Mouse (Mus musculus) forebrain, embryonic 12.5 days (tissue): ENCODE results near the gene Acr. TPM values are rescaled to one million over a fixed set of nuclear protein-coding genes. Genes with fewer than 3 reads are reported as not detected.

Source experiments
- ATAC-seq: fragments of 200-750 bp; cut with Nextera tagmentation; 2 replicates; pipeline ENCODE4 v1.8.0; 2017; ENCODE audit warnings: moderate TSS enrichment; ENCODE audit not compliant: low FRiP score
- H3K27ac ChIP-seq: fragments of 300-500 bp; sonication (generic); 2 replicates; pipeline ENCODE4 v1.5.1; 2016; ENCODE audit warnings: mild to moderate bottlenecking
- H3K27me3 ChIP-seq: fragments of 300-500 bp; sonication (generic); 2 replicates; pipeline ENCODE4 v1.6.1; 2016; ENCODE audit warnings: mild to moderate bottlenecking
- H3K36me3 ChIP-seq: fragments of 300-500 bp; sonication (generic); replicated peaks from 2 replicates; pipeline ENCODE4 v1.6.1; 2016; ENCODE audit warnings: mild to moderate bottlenecking
- H3K4me1 ChIP-seq: fragments of 300-500 bp; sonication (generic); 2 replicates; pipeline ENCODE4 v1.6.1; 2016
- H3K4me2 ChIP-seq: fragments of 300-500 bp; sonication (generic); 2 replicates; pipeline ENCODE4 v1.6.1; 2016; ENCODE audit warnings: mild to moderate bottlenecking, moderate library complexity
- H3K4me3 ChIP-seq: fragments of 300-500 bp; sonication (generic); replicated peaks from 2 replicates; pipeline ENCODE4 v1.5.1; 2016; ENCODE audit warnings: mild to moderate bottlenecking
- H3K9ac ChIP-seq: fragments of 300-500 bp; sonication (generic); 2 replicates; pipeline ENCODE4 v1.6.1; 2016; ENCODE audit warnings: mild to moderate bottlenecking
- H3K9me3 ChIP-seq: fragments of 300-500 bp; sonication (generic); 2 replicates; pipeline ENCODE4 v1.6.1; 2016
- WGBS: fragments of 180-500 bp; shearing (Covaris S2); methylation state at CpG from one replicate; pipeline ENCODE4 v1.1.7; 2016; 5-methylcytosine and 5-hydroxymethylcytosine counted together
- polyA plus RNA-seq: library from polyadenylated mRNA; unstranded; fragments of >200 nt; fragmentation: Nextera tagmentation; extraction: Ambion mirVana; gene quantifications from 2 replicates; pipeline ENCODE4 v1.2.1, GENCODE M21; 2016

Gene Acr
- polyA plus RNA-seq, 1 experiment from 2014 or later, result 1.5 TPM

- Histone ChIP-seq H3K4me3 (no peak overlapping the region), H3K9ac (no peak overlapping the region), H3K36me3 (peaks cover 11% of the 10 kb centered on the region; the same call in 1 of the 2 replicates), H3K27me3 (peaks cover 51% of the 10 kb centered on the region), H3K27ac (no peak overlapping the region), H3K4me2 (no peak overlapping the region), H3K4me1 (peaks cover 27% of the 10 kb centered on the region), H3K9me3 (no peaks in the 10 kb centered on the region)
- 80% methylated on average over 1 of the region's 1 CpGs for WGBS
- no peak for ATAC-seq
These were observed 16.4 kb upstream of the Acr start for GRCm38 (mm10) chr15:89551733-89552132.

- Histone ChIP-seq H3K27me3 (peaks cover 49% of the 10 kb centered on the region), H3K36me3 (no peaks in the 10 kb centered on the region), H3K9ac (no peak overlapping the region), H3K9me3 (no peaks in the 10 kb centered on the region), H3K4me2 (no peak overlapping the region), H3K27ac (no peak overlapping the region), H3K4me3 (no peak overlapping the region), H3K4me1 (peaks cover 24% of the 10 kb centered on the region)
- WGBS, result 94% methylated on average over 6 of the region's 6 CpGs
- no peak for ATAC-seq
These were observed 12.5 kb upstream of the Acr start for GRCm38 (mm10) chr15:89555591-89555990.

- peak; percentile 67 for ATAC-seq
- Histone ChIP-seq H3K9me3 (no peaks in the 10 kb centered on the region), H3K4me2 (peak overlapping the region; percentile 32), H3K9ac (0 out of 2 replicates have a peak overlapping the region, but pooled peaks have one; percentile 21), H3K27me3 (peaks cover 49% of the 10 kb centered on the region), H3K4me3 (peak overlapping the region; percentile 11; the same call in 1 of the 2 replicates), H3K4me1 (peaks cover 24% of the 10 kb centered on the region), H3K27ac (no peak overlapping the region), H3K36me3 (no peaks in the 10 kb centered on the region)
- WGBS, result 21% methylated on average over 23 of the region's 23 CpGs
These were observed 11.5 kb upstream of the Acr start for GRCm38 (mm10) chr15:89556401-89557178.

- Histone ChIP-seq H3K27me3 (peaks cover 49% of the 10 kb centered on the region), H3K36me3 (no peaks in the 10 kb centered on the region), H3K9me3 (no peaks in the 10 kb centered on the region), H3K9ac (0 out of 2 replicates have a peak overlapping the region, but pooled peaks have one; percentile 21), H3K4me3 (peak overlapping the region; percentile 23), H3K4me2 (peak overlapping the region; percentile 37), H3K27ac (no peak overlapping the region), H3K4me1 (peaks cover 24% of the 10 kb centered on the region)
- no peak for ATAC-seq
- WGBS, result 9% methylated on average over 38 of the region's 40 CpGs
These were observed 10.7 kb upstream of the Acr start for GRCm38 (mm10) chr15:89557179-89557995.

GRCm38 (mm10) chr15:89557996-89558390 lies 10.1 kb upstream of the Acr start:
- H3K27me3 ChIP-seq, result peaks cover 49% of the 10 kb centered on the region
- WGBS, result 1% methylated on average over 34 of the region's 34 CpGs
- H3K36me3 ChIP-seq, result no peaks in the 10 kb centered on the region
- ATAC-seq, result no peak
- 0 out of 2 replicates have a peak overlapping the region, but pooled peaks have one; percentile 14 for H3K9ac ChIP-seq
- peak overlapping the region; percentile 37 for H3K4me2 ChIP-seq
- H3K4me3 ChIP-seq, result peak overlapping the region; percentile 23
- no peak overlapping the region for H3K27ac ChIP-seq
- no peaks in the 10 kb centered on the region for H3K9me3 ChIP-seq
- H3K4me1 ChIP-seq, result peaks cover 24% of the 10 kb centered on the region

DNA sequence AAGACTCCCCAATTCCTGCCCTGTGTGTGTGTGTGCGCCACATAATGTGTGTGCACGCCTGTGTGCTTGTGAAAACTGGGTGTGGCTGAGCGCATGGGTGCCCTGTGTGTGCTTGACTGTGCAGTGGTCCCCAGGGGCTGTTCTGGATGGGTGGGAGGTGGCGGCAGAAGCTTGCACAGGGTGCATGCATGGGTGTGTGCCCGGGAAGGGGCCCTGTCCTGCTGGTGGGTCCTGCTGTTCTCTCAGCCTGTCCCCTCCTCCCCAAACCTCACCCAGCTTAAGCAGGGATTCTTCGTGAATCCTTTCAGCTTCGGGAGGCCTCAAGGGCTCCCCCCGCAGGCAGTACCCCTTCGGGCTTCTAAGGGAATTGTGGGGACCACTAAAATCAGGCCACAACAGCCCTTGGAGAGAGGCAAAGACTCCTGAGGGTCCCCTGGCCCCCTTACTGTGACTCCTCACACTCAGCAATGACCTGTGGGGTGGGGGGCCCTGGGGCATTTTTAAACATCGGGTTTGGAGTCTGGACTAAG lies 8.9 kb upstream of the Acr start:
- no peak overlapping the region for H3K27ac ChIP-seq
- no peak overlapping the region for H3K4me2 ChIP-seq
- peaks cover 24% of the 10 kb centered on the region for H3K4me1 ChIP-seq
- no peak overlapping the region for H3K4me3 ChIP-seq
- peaks cover 49% of the 10 kb centered on the region for H3K27me3 ChIP-seq
- ATAC-seq, result no peak
- no peak overlapping the region for H3K9ac ChIP-seq
- 41% methylated on average over 10 of the region's 10 CpGs for WGBS
- H3K36me3 ChIP-seq, result no peaks in the 10 kb centered on the region
- H3K9me3 ChIP-seq, result no peaks in the 10 kb centered on the region

DNA sequence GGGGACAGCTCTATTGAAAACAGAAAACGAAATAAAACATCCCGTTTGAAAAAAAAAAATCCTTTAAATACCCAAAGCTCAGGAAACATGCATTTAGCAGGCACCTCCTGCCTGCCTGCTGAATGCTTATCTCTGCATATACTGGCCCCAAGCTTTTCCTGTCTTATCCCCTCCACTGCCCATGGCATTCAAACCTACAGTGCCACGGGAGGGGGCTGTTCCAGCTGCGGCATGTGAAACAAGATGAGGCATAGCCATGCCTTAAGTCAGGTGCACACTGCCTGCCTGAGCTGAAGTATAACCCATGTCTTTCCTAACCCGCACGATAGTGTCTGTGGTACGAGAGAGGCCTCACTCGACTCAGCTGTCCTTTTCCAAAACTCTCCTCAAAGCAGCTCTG lies 4.0 kb downstream of the Acr start:
- WGBS, result 76% methylated on average over 8 of the region's 8 CpGs
- no peaks in the 10 kb centered on the region for H3K9me3 ChIP-seq
- ATAC-seq, result no peak
- H3K27me3 ChIP-seq, result no peaks in the 10 kb centered on the region
- H3K36me3 ChIP-seq, result no peaks in the 10 kb centered on the region
- H3K4me1 ChIP-seq, result no peaks in the 10 kb centered on the region
- no peak overlapping the region for H3K27ac ChIP-seq
- H3K4me3 ChIP-seq, result no peak overlapping the region
- no peak overlapping the region for H3K9ac ChIP-seq
- H3K4me2 ChIP-seq, result no peak overlapping the region

DNA sequence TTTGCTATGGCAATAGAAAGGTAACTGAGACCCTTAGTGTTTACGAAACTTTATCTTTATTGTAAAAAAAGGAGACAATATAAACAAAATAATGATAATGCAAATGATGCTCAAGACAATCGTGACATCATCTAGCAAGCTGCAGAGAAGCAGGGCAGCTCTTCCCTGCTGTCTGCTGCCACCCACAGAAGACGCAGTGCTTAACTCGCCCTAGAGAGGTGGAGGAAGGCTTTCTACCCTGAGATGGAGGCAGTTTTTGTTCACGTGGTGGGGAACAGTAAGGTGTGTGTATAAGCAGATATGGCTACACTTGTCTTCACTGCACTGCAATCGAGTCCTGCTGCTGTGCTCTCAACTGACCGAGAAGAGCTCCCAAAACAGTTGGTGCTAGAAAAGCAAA lies 14.4 kb downstream of the Acr start:
- H3K27ac ChIP-seq, result no peak overlapping the region
- no peaks in the 10 kb centered on the region for H3K27me3 ChIP-seq
- WGBS, result 88% methylated on average over 7 of the region's 7 CpGs
- no peaks in the 10 kb centered on the region for H3K4me1 ChIP-seq
- H3K9me3 ChIP-seq, result no peaks in the 10 kb centered on the region
- H3K4me3 ChIP-seq, result no peak overlapping the region
- no peak for ATAC-seq
- no peak overlapping the region for H3K4me2 ChIP-seq
- no peak overlapping the region for H3K9ac ChIP-seq
- peaks cover 43% of the 10 kb centered on the region for H3K36me3 ChIP-seq

GRCm38 (mm10) chr15:89585101-89585500 lies 17.0 kb downstream of the Acr start:
- Histone ChIP-seq H3K4me1 (no peaks in the 10 kb centered on the region), H3K4me3 (no peak overlapping the region), H3K9me3 (no peaks in the 10 kb centered on the region), H3K9ac (no peak overlapping the region), H3K4me2 (no peak overlapping the region), H3K36me3 (peaks cover 43% of the 10 kb centered on the region), H3K27me3 (no peaks in the 10 kb centered on the region), H3K27ac (no peak overlapping the region)
- WGBS, result 87% methylated on average over 5 of the region's 5 CpGs
- no peak for ATAC-seq

DNA sequence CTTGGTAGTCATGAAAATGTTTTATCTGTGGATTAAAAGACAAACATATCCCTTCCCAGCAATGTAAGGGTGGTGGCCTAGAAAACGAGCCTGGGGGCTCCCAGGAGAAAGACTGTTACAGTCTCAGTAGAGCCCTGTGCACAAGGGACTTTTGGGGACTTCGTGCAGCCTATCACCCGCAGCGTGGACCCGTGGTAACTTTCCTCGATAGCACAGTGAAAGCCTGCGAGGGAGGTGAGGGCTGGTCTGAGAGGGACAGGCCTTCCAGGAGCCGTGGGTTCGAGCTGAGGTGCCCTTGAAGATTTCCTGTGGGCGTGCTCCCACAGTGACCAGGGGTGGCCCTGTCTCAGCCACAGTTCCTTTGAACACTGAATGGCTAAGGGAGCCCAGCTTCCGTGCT lies 17.5 kb downstream of the Acr start:
- no peak for ATAC-seq
- Histone ChIP-seq H3K9ac (no peak overlapping the region), H3K4me1 (peaks cover 5% of the 10 kb centered on the region), H3K27ac (no peak overlapping the region), H3K9me3 (no peaks in the 10 kb centered on the region), H3K36me3 (peaks cover 43% of the 10 kb centered on the region), H3K4me2 (no peak overlapping the region), H3K27me3 (no peaks in the 10 kb centered on the region), H3K4me3 (no peak overlapping the region)
- WGBS, result 90% methylated on average over 11 of the region's 11 CpGs

GRCm38 (mm10) chr15:89589146-89589545 lies 21.0 kb downstream of the Acr start:
- H3K9ac ChIP-seq, result no peak overlapping the region
- H3K4me3 ChIP-seq, result no peak overlapping the region
- H3K27me3 ChIP-seq, result no peaks in the 10 kb centered on the region; the same call in 1 of the 2 replicates
- H3K36me3 ChIP-seq, result peaks cover 20% of the 10 kb centered on the region
- peaks cover 17% of the 10 kb centered on the region for H3K4me1 ChIP-seq
- no peaks in the 10 kb centered on the region for H3K9me3 ChIP-seq
- no peak overlapping the region for H3K27ac ChIP-seq
- 89% methylated on average over 5 of the region's 5 CpGs for WGBS
- no peak for ATAC-seq
- no peak overlapping the region for H3K4me2 ChIP-seq

- Histone ChIP-seq H3K4me3 (peak overlapping the region; percentile 74), H3K4me2 (peak overlapping the region; percentile 69), H3K27me3 (peaks cover 3% of the 10 kb centered on the region; the same call in 1 of the 2 replicates), H3K9ac (peak overlapping the region; percentile 73), H3K36me3 (peaks cover 12% of the 10 kb centered on the region), H3K27ac (peak overlapping the region; percentile 67), H3K4me1 (peaks cover 17% of the 10 kb centered on the region), H3K9me3 (no peaks in the 10 kb centered on the region)
- WGBS, result 2% methylated on average over 30 of the region's 30 CpGs
- peak; percentile 22 for ATAC-seq
These were observed 23.2 kb downstream of the Acr start for GRCm38 (mm10) chr15:89591317-89591716.
